Mouse (Mus musculus): Measurements from ENCODE around the gene Pgghg. TPM values are rescaled to one million over a fixed set of nuclear protein-coding genes. Genes with fewer than 3 reads are reported as not detected.

The Pgghg gene
- total RNA-seq, 4 experiments from 2014 or later = 3.8 to 5.3 (median 4.3) TPM

- DNase-seq (ENCODE audit: low spot score) = no peak
Observed at GRCm38 (mm10) chr7:140990622-140991021, 49.4 kb downstream of the Pgghg start.

GRCm38 (mm10) chr7:140991117-140991689, 50.0 kb downstream of the Pgghg start:
- no peak for DNase-seq (ENCODE audit: low spot score)

Other genes starting within 250 kb of the Pgghg start
- gene Olfr541, start 244.1 kb upstream of the Pgghg start, total RNA-seq (2022) = not detected
- gene Cyp2e1, start 177.7 kb upstream of the Pgghg start, total RNA-seq (2022) = 1 to 10 TPM; 3.0 to 9.8 (median 4.0) TPM
- under 1 TPM in 1 of 4 experiments, not detected in 3; 0.28 TPM for gene Syce1, start 153.5 kb upstream of the Pgghg start, total RNA-seq (2022)
- gene Zfp941, start 119.2 kb upstream of the Pgghg start, total RNA-seq (2022) = under 1 TPM; 0.06 to 0.53 (median 0.30) TPM
- gene Urah, start 106.4 kb upstream of the Pgghg start, total RNA-seq (2022) = 1 to 10 TPM in 2 of 4 experiments, under 1 TPM in 2; 0.79 to 3.2 (median 1.4) TPM
- 10 to 100 TPM; 26.3 to 49.2 (median 37.1) TPM for gene Scgb1c1, start 95.8 kb upstream of the Pgghg start, total RNA-seq (2022)
- not detected for gene Odf3, start 93.6 kb upstream of the Pgghg start, total RNA-seq (2022)
- gene Gm45785, start 85.1 kb upstream of the Pgghg start, total RNA-seq (2022) = not detected
- gene Ric8a, start 84.4 kb upstream of the Pgghg start, total RNA-seq (2022) = 10 to 100 TPM; 22.3 to 24.4 (median 23.3) TPM
- 10 to 100 TPM in 1 of 4 experiments, 1 to 10 TPM in 3; 7.9 to 11.8 (median 8.8) TPM for gene Bet1l, start 83.8 kb upstream of the Pgghg start, total RNA-seq (2022)
- gene Psmd13, start 59.4 kb upstream of the Pgghg start, total RNA-seq (2022) = 10 to 100 TPM; 80.4 to 85.4 (median 84.0) TPM
- 10 to 100 TPM; 67.8 to 72.6 (median 69.6) TPM for gene Sirt3, start 59.1 kb upstream of the Pgghg start, total RNA-seq (2022)
- 1,000 to 10,000 TPM; 2,926 to 3,503 (median 3,138) TPM for gene Cox8b, start 40.9 kb upstream of the Pgghg start, total RNA-seq (2022)
- not detected for gene Nlrp6, start 20.5 kb upstream of the Pgghg start, total RNA-seq (2022)
- under 1 TPM in 3 of 4 experiments, not detected in 1; 0.35 to 0.72 (median 0.37) TPM for gene Ifitm5, start 8.9 kb downstream of the Pgghg start, total RNA-seq (2022)
- not detected for gene Gm45717, start 14.5 kb downstream of the Pgghg start, total RNA-seq (2022)
- gene Ifitm2, start 14.6 kb downstream of the Pgghg start, total RNA-seq (2022) = 100 to 1,000 TPM in 1 of 4 experiments, 10 to 100 TPM in 3; 86.2 to 101 (median 90.3) TPM
- 1 to 10 TPM; 1.6 to 6.3 (median 5.0) TPM for gene Ifitm1, start 25.8 kb downstream of the Pgghg start, total RNA-seq (2022)
- gene Ifitm3, start 69.4 kb downstream of the Pgghg start, total RNA-seq (2022) = 100 to 1,000 TPM in 1 of 4 experiments, 10 to 100 TPM in 3; 83.5 to 104 (median 88.4) TPM
- gene Ifitm6, start 76.5 kb downstream of the Pgghg start, total RNA-seq (2022) = 1 to 10 TPM in 1 of 4 experiments, not detected in 3; 4.9 TPM
- gene Gm17387, start 87.7 kb downstream of the Pgghg start, total RNA-seq (2022) = not detected
- gene B4galnt4, start 119.7 kb downstream of the Pgghg start, total RNA-seq (2022) = not detected
- under 1 TPM; 0.19 to 0.35 (median 0.27) TPM for gene Pkp3, start 136.8 kb downstream of the Pgghg start, total RNA-seq (2022)
- 1 to 10 TPM; 4.8 to 6.5 (median 5.6) TPM for gene Sigirr, start 159.2 kb downstream of the Pgghg start, total RNA-seq (2022)
- under 1 TPM in 3 of 4 experiments, not detected in 1; 0.08 to 0.41 (median 0.14) TPM for gene Ano9, start 176.4 kb downstream of the Pgghg start, total RNA-seq (2022)
- 10 to 100 TPM; 28.0 to 35.8 (median 29.7) TPM for gene Ptdss2, start 181.0 kb downstream of the Pgghg start, total RNA-seq (2022)
- gene Rnh1, start 231.5 kb downstream of the Pgghg start, total RNA-seq (2022) = 10 to 100 TPM; 71.3 to 75.2 (median 72.9) TPM